Mouse (Mus musculus) heart, postnatal 0 days (tissue): Measurements from ENCODE around the gene Cd163. TPM values are rescaled to one million over a fixed set of nuclear protein-coding genes. Genes with fewer than 3 reads are reported as not detected.

Experiments
- ATAC-seq: fragments of 200-750 bp; cut with Nextera tagmentation; 2 replicates; pipeline ENCODE4 v1.8.0; 2017; ENCODE audit warnings: low read depth, moderate number of reproducible peaks, moderate library complexity; ENCODE audit not compliant: insufficient read depth
- DNase-seq: peaks from one replicate; pipeline ENCODE4 v3.0.0-alpha.2; 2016; ENCODE audit warnings: low spot score
- H3K27ac ChIP-seq: fragments of 300-500 bp; sonication (generic); 2 replicates; pipeline ENCODE4 v1.5.1; 2014; ENCODE audit warnings: low read depth, mild to moderate bottlenecking
- H3K27me3 ChIP-seq: fragments of 300-500 bp; sonication (generic); 2 replicates; pipeline ENCODE4 v1.6.1; 2014; ENCODE audit warnings: low read length, mixed read lengths; ENCODE audit not compliant: control insufficient read depth, insufficient read depth
- H3K36me3 ChIP-seq: fragments of 300-500 bp; sonication (generic); replicated peaks from 2 replicates; pipeline ENCODE4 v1.6.1; 2014; ENCODE audit warnings: low read length, mixed read lengths; ENCODE audit not compliant: control insufficient read depth, insufficient read depth
- H3K4me1 ChIP-seq: fragments of 300-500 bp; sonication (generic); 2 replicates; pipeline ENCODE4 v1.6.1; 2014; ENCODE audit warnings: antibody characterized with exemption; ENCODE audit not compliant: control insufficient read depth, insufficient read depth
- H3K4me2 ChIP-seq: fragments of 300-500 bp; sonication (generic); 2 replicates; pipeline ENCODE4 v1.6.1; 2014; ENCODE audit warnings: low read depth, mild to moderate bottlenecking, low read length, moderate library complexity
- H3K4me3 ChIP-seq: fragments of 300-500 bp; sonication (generic); 2 replicates; pipeline ENCODE4 v1.5.1; 2014; ENCODE audit warnings: low read depth, low read length
- H3K9ac ChIP-seq: fragments of 300-500 bp; sonication (generic); replicated peaks from 2 replicates; pipeline ENCODE4 v1.6.1; 2014; ENCODE audit warnings: low read depth, low read length, mixed read lengths
- H3K9me3 ChIP-seq: fragments of 300-500 bp; sonication (generic); replicated peaks from 2 replicates; pipeline ENCODE4 v1.6.1; 2016; ENCODE audit warnings: low read length; ENCODE audit not compliant: control insufficient read depth
- CTCF ChIP-seq: IDR thresholded peaks from 2 replicates; pipeline ENCODE4 v1.5.1; 2016; ENCODE audit warnings: antibody characterized with exemption, control low read depth, low read depth
- EP300 ChIP-seq: IDR thresholded peaks from 2 replicates; pipeline ENCODE4 v1.6.1; 2016; ENCODE audit warnings: antibody characterized with exemption, low read depth
- WGBS: fragments of 180-500 bp; shearing (Covaris S2); extraction: QIAGEN DNeasy Blood & Tissue Kit; methylation state at CpG from one replicate; pipeline ENCODE4 v1.1.7; 2014; 5-methylcytosine and 5-hydroxymethylcytosine counted together
- polyA plus RNA-seq: library from polyadenylated mRNA; unstranded; fragments of >200 nt; fragmentation: Nextera tagmentation; extraction: Ambion mirVana; gene quantifications from 2 replicates; pipeline ENCODE4 v1.2.1, GENCODE M21; 2015
- total RNA-seq: library from RNA; depleted of rRNA; stranded (reverse); fragments of >200 nt; gene quantifications from 2 replicates; pipeline ENCODE4 v1.2.3, GENCODE M21; 2014; ENCODE audit warnings: low replicate concordance; rRNA removed

The Cd163 gene
- total RNA-seq: 0.61 and 1.8 TPM in 2 replicates
- polyA plus RNA-seq: 0.40 and 0.67 TPM in 2 replicates

DNA sequence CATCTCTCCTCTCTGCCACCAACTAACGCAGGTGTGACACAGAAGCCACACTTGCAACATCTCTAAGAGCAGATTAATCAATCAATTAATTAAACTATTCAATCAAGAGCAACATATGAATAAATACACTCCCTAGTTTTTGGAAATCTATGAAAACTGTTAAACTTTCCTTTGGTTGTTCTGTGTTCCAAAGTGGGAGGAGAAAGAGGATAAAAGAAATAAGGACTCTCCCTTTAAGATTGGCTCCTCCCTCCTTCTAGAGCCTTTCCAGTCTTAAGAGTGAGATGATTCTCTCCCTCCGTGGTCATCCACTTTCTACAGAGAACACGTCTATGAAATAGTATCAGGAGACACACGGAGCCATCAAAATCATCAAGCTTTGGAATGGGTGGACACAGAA lies at the start of gene Cd163:
Gene Cd163, plus strand, starts transcription at position 301 of the 400 bp plus-strand sequence.
- no peak for ATAC-seq
- no peak for DNase-seq
- H3K9me3 ChIP-seq: no peaks in the 10 kb centered on the region
- no peaks in the 10 kb centered on the region for H3K4me1 ChIP-seq
- H3K27ac ChIP-seq: no peak within 1 kb of the TSS
- no peak within 1 kb of the TSS for H3K4me3 ChIP-seq
- no peak within 1 kb of the TSS for H3K4me2 ChIP-seq
- H3K9ac ChIP-seq: no peak within 1 kb of the TSS
- H3K27me3 ChIP-seq: no peaks in the 10 kb centered on the region
- no peaks in the 10 kb centered on the region for H3K36me3 ChIP-seq
- TF ChIP-seq EP300 (no peak), CTCF (no peak)
- WGBS: 76% methylated on average over 4 of the region's 4 CpGs

DNA sequence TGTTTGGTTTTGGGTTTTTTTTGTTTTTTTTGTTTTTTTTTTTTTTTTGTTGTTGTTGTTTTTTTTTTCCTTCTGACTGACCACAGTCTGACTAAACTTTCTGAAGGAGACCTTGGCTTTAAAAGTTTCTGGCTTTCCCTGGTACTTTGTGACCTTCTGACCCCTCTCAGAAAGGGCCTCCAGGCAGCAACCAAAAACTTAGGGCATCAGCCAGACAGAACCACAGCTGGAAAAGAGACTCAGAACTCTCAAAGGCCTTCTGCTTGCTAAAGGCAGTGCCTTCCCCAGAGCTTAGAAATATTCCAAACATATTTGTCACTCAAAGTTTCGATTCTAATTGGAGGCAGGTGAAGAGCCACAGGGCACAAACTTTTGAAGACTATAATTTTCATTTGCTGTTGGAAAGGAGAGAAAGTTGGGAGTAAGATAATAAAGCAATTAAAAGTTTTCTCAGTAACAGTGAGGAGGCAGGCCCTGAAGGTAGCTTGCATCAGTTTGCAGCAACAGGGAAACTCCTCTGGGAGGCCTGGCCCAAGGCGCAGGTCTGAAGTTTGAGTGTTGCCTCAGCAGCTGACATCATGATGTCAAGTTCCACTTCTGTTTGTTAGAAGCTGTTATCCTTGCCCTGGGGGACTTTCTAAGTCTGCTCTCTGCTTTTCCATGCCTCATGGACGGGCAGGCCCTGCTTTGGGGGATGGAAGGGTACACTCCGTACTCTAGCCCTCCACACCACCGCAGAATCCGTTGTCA lies 48.6 kb upstream of the Cd163 start:
- TF ChIP-seq CTCF (no peak), EP300 (no peak)
- Histone ChIP-seq H3K9ac (no peak overlapping the region), H3K36me3 (no peaks in the 10 kb centered on the region), H3K9me3 (no peaks in the 10 kb centered on the region), H3K27ac (no peak overlapping the region), H3K4me1 (no peaks in the 10 kb centered on the region), H3K4me3 (no peak overlapping the region), H3K27me3 (no peaks in the 10 kb centered on the region), H3K4me2 (no peak overlapping the region)
- WGBS: 68% methylated on average over 6 of the region's 6 CpGs
- DNase-seq (no peak), ATAC-seq (no peak)

DNA sequence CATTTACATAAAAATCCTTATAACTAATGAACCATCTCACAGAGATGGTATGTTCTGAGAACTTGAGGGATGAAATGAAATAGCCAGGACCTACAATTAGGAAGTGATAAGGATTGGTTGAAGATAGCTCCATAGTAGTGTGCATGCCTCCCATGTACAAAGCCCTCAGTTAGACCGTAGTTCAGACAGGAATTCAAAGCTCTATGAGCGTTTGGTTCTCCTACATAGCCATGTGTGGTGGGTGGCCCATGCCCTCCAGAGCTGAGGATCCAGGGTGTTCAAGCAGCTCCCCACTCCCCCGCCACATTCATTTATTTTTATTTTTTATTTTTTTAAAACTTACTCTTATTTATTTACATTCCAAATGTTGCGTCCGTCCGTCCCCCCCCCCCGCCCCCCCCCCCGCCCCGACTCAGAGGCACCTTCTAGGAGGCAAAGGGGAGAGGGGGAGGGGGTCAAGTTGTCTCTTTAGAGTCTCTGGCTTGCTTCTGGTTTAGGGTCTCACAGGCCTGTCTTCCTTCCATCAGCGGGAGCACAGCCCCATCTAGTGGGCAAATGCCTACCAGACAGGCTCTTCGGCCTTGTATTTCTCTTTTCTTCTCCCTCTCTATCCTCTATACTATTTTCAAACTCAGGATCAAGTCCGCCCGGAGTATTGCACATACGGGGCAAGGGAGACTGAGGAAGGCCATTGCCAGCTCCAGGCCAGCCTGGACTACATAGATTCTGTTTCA lies 44.1 kb upstream of the Cd163 start:
- no peak for ATAC-seq
- peak overlapping the region; percentile 18; the same call in 1 of the 2 replicates for H3K4me2 ChIP-seq
- H3K9me3 ChIP-seq: no peaks in the 10 kb centered on the region
- WGBS: 18% methylated on average over 11 of the region's 14 CpGs
- H3K36me3 ChIP-seq: no peaks in the 10 kb centered on the region
- H3K4me1 ChIP-seq: no peaks in the 10 kb centered on the region
- DNase-seq: peak; percentile 53
- H3K27me3 ChIP-seq: no peaks in the 10 kb centered on the region
- no peak overlapping the region for H3K9ac ChIP-seq
- H3K4me3 ChIP-seq: no peak overlapping the region
- peak; percentile 79 for TF ChIP-seq CTCF
- no peak for TF ChIP-seq EP300
- no peak overlapping the region for H3K27ac ChIP-seq

- H3K27me3 ChIP-seq: no peaks in the 10 kb centered on the region
- no peaks in the 10 kb centered on the region for H3K4me1 ChIP-seq
- no peak overlapping the region for H3K4me2 ChIP-seq
- no peak overlapping the region for H3K9ac ChIP-seq
- ATAC-seq: no peak
- 1% methylated on average over 3 of the region's 3 CpGs for WGBS
- no peaks in the 10 kb centered on the region for H3K9me3 ChIP-seq
- no peaks in the 10 kb centered on the region for H3K36me3 ChIP-seq
- H3K4me3 ChIP-seq: no peak overlapping the region
- H3K27ac ChIP-seq: no peak overlapping the region
- DNase-seq: peak; percentile 50
- TF ChIP-seq EP300 (no peak), CTCF (peak; percentile 72)
Measured at GRCm38 (mm10) chr6:124262696-124263095, 41.8 kb upstream of the Cd163 start.

- no peak for ATAC-seq
- no peak overlapping the region for H3K4me2 ChIP-seq
- no peak overlapping the region for H3K27ac ChIP-seq
- 54% methylated on average over 5 of the region's 5 CpGs for WGBS
- DNase-seq: no peak
- H3K4me3 ChIP-seq: no peak overlapping the region
- TF ChIP-seq EP300 (no peak), CTCF (no peak)
- no peak overlapping the region for H3K9ac ChIP-seq
- no peaks in the 10 kb centered on the region for H3K4me1 ChIP-seq
- no peaks in the 10 kb centered on the region for H3K9me3 ChIP-seq
- H3K36me3 ChIP-seq: no peaks in the 10 kb centered on the region
- H3K27me3 ChIP-seq: no peaks in the 10 kb centered on the region
Measured at GRCm38 (mm10) chr6:124273231-124273880, 31.1 kb upstream of the Cd163 start.
